Mouse (Mus musculus) lung, postnatal 14 days (tissue): ENCODE data around the gene Slc44a5.
"Not testable (repeated sequence)": the region's sequence is repeated elsewhere in the genome, so short reads cannot be mapped to it uniquely, and the experiment has no call there.

ENCODE experiments used
- DNase-seq: peaks from one replicate; pipeline ENCODE4 v3.0.0; 2021

The Slc44a5 gene

DNA sequence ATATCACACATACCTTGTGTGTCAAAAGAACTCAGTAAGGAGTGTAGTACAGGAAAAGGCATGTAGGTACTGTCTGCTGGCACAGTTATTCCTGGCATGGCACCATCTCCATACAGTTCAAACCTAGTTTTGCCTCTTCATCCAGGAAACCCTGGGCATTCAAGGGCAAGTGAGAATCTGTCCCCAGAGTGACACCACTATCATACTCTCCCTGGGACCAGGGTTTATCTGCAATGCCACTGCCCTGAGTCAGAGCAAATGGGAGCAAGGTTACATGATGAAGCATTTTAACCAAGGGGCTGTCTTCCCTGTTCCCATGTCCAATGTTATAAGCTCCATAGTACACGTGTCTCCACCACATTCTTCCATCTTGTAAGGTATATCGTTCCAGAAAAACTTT lies 278.2 kb downstream of the Slc44a5 start:
- no peak for DNase-seq

DNA sequence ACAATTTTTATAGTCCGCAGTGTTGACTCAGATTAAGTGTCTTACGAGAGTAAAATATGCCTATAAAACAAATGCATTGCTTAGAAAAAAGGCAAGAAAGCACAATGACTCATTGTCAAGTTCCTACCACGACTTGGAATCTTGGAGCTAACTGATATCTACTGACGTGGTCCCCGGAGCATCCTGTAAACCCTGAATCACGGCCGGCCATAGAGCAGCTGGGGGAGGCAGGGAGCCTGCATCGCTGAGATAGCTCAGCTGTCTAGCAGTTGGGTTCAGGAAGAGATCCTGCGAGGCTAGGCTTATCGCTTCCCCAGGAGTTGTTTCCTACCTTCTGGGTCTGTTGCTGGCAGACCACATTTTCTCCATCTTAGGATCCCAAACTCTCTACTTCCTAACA lies 279.0 kb downstream of the Slc44a5 start:
- DNase-seq = no peak

DNA sequence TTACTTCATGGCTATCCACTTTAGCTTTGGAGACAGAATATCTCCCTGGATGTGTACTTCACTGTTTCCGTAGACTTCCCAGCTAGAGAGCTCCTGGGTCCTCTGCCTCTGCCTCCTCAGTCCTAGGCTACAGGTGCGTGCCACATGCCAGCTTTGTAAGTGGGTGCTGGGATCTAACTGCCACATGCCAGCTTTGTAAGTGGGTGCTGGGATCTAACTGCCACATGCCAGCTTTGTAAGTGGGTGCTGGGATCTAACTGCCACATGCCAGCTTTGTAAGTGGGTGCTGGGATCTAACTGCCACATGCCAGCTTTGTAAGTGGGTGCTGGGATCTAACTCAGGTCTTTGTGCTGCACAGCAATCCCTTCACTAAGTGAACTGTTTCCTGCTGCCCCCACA lies 281.0 kb downstream of the Slc44a5 start:
- not testable (repeated sequence) for DNase-seq

DNA sequence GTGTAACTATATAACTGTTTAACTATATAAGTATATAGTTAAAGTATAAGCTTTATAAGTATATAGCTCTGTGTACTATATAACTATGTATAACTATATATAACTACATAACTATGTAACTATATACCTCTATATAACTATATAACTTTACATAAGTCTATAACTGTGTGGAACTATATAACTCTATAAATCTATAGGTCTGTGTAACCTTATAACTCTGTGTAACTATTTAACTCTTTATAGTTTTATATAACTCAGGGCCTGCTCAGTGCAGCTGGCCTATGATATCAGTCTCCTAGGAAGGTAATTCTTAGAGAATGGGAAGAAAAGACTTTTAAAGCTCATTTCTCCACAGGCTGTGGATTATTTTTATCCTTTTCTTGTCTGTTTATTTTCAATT lies 284.1 kb downstream of the Slc44a5 start:
- no peak for DNase-seq

DNA sequence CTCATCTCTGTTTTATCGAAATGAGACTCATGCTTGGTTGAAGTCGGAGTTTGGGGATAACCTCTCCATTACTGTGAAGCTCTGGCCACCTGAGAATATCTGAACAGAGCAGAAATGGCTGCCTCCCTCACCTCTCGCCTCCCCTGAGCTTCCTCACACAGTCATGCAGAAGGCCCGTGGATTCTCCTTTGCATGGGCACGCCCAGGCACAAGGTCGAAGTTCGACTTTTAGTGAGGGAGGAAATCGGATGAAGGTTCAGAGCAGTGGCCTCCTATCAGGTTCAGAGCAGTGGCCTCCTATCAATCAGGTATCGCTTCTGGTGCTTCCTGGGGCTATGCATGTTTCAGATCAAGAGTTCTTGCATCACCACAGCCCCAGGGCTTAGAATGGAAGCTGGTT lies 295.1 kb downstream of the Slc44a5 start:
- DNase-seq = no peak

DNA sequence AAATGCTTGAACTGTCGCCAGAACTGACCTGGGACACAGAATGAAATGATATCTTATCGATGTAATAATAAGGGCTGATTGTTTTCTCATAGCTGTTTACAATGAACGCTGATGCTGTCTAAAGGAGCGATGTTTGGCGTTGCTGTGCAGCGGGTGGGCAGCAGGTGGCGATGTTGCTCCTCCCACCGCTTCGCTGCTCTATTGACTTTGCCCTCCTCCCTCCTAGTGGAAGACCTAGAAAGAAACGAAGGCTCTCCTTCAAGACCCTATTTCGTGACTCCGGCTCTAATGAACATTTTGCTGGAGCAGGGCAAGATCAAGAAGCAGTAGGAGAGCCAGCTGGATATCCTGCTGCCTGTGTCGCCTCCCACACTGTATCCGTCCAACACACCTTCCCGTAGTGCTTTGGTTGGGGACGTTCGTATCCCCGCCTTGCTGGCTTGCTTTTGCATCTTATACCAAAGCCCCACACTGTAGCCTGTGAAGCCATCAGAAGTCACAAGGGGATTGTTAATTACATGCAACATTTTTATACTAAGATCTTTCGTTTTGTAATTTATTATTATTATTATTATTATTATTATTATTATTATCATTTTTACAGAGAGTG lies 296.6 kb downstream of the Slc44a5 start:
- DNase-seq = peak; percentile 80

DNA sequence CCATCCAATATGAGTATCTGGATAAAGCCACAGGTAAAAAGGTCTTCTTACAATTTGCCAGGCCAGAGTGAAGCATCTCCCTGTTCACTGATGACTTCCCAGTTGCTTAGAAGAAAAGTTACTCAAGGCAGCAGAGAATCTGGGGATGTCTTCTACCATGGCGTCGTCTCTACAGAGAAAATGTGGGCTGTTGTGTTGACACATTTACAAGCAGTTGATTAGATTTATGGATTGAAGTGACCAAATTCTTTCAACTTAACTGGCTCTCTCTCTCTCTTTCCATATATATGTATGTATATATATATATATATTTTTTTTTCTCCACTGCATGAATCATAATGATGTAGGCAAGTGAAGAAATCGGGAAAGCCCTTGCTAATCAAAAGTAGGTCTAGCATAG lies 301.4 kb downstream of the Slc44a5 start:
- no peak for DNase-seq

DNA sequence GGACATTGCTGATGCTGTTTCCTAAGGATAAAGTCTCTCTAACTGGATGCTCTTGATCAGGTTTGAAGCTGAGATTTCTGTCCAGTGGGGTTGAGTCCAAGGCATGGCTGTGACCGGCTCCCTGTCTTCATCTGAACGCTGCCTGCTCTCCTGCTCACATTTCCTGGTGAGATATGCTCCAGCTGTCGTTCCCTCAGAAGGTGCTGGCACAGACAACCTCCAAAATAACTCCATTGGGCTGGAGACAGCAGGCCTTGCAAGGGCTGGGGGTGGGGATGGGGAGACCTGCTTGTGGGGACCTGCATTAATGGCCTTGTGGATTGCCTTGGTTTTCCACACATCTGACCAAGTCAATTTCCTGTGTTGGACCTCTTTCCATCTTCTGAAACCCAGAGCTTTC lies 311.0 kb downstream of the Slc44a5 start:
- no peak for DNase-seq

DNA sequence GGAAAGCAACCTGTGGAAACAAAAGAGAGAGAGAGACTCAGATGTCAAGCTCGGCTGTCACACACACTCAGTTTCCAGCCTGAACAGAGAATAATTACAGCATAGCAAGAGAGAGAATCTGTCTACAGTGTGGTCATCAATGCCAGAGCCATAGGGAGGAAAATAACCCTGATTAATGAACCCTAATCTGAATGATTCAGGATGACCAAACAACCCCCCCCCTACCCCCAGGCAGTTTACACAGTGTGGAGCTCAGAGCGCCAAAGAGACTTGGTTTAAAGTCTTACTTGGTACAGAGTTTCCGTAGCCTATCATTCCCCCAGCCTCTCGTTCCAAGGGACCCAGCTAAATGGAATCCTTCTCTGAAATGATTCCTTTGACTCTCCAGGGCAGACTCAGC lies 312.1 kb downstream of the Slc44a5 start:
- no peak for DNase-seq

DNA sequence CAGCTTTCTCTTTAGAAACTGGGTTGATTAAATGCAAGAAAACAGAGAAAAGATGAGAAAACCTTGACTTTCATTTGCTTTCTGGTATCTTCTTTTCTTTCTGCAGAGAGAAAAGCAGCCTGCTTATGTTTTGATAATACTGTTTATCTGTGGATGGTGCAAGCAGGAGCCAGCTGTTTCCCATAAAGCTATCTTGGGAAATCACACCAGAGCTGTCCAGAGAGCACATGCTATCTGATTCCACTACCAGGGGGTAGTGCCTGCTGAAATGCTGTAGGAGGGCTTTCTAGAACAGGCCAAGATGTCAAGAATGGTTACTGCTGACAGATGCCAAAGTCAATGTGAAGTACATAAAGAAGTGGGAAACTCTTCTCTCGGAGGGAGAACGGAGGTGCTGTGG lies 314.0 kb downstream of the Slc44a5 start:
- no peak for DNase-seq

DNA sequence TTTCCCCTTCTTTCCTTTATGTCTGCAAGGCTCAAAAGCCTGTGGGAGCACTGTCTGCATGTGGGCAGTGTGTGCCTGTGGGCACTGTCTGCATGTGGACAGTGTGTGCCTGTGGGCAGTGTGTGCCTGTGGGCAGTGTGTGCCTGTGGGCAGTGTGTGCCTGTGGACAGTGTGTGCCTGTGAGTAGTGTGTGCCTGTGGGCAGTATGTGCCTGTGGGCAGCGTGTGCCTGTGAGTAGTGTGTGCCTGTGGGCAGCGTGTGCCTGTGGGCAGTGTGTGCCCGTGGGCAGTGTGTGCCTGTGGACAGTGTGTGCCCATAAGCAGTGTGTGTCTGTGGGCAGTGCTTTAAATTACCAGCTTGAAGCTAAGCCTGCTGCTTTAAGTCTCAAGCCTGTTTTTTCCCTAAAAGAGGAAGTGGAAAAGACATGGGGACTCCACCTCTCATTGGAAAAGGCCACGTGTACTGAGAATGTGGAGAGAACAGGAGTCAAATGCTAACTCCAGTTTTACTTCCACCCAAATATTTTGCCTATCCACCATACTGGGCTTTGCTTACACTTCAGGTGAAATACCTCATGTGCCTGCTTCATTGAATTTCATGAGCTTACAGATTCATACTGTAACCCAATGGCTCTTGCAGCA lies 315.3 kb downstream of the Slc44a5 start:
- DNase-seq = no peak

DNA sequence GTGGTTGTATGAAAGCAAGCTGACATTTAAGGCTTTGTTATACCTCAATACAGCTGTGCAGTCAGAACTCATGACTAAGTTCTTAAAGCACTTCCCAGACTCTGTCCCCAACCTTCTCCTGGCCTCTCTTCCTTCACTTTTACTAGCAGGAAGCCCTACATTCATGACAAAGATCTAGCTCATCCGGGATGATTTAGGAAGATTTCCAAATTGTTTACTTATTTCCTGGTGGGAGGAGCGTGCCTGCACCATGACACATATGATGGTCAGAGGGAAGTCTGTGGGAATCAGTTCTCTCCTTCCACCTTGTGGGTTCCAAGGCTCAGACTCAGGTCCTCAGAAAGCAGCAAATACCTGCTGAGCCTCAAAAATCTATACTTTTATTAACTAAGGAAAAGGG lies 317.1 kb downstream of the Slc44a5 start:
- DNase-seq = no peak

DNA sequence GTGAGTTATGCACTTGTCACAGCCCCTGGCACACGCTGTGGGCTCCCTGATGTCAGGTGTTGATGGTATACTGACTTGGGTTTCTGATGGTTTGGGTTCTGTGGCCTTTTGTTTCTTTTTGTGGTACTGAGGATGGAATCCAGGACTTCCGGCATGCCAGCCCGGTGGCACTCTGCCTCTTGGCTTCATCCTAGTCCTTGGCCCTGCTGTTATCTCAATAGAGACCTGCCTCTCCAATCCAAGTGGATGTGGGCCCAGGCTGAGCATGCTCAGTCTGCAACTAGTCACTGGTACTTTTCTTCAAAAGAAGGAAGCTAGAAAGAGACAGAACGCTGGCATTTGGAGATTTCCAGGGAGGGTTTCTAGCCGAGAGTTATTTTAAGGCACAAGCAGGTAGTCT lies 318.9 kb downstream of the Slc44a5 start:
- DNase-seq = no peak

DNA sequence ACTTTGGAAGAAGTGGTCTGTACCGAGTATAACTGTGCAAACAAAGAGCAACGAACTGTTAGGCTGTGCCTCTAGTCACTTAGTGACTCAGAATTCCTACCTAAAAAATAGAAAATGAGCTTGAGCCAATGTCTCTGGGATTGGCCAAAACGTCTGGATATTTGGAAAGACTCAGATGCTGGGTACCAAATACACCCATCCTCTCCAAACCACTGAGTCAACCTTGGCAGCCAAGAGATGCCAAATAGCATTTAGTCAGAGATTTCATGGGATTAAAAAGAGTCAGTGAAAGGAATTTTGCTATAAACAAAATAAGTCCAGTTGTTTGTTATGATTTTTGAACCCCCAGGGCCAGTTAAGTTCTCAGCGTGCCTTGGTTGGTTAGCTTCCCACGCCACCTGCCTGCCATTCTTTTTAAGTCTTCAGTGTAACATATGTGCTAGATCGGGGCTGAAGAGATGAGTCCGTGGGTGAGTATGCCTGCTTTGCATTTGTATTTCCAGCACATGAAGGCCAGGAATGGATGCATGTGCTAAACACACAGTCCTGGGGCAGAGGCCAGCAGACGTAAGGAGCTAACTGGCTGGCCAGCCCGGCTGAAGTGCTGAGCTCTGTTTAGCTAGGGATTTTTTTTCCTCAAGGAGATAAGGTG lies 320.7 kb downstream of the Slc44a5 start:
- DNase-seq = no peak

DNA sequence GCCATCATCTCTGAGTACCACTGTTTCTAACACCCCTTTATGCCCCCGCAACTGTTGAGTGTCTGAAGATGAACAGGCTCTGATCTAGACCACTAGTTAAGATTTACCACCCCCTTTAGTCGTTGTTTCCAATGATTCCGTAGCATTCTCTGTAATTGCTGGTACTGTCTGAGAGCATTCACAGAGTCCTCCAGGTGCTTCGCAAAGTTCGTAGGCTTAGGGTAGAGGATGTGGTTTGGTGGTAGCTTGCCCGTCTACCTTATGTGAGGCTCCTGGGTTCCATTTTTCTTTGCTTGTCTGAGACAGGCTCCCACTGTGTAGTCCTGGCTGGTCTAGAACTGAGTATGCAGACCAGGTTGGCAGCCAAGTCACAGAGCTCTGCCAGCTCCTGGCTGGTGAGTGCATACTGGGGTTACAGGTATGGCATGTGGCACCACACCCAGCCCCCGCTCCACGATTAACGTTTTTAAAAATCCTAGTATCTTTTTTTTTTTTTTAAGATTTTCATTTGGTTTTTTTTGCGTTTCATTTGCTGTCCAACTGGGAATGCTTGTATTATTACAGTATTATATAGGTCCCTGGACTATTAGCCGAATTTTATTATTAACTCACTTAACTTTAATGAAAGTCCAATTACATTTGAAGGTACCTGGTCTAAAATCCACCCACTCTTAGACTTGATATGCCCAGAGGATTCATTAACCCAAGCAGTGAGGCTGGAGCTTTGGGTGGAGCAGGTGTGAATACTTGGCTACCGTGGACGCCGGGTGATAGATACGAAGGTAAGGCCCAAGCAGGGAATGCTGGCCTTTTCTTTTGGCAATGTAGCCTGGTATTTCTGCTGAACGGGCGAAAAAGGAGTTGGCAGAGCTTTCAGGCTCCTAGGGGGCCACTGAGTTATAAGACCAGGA lies 321.9 kb downstream of the Slc44a5 start:
- no peak for DNase-seq

DNA sequence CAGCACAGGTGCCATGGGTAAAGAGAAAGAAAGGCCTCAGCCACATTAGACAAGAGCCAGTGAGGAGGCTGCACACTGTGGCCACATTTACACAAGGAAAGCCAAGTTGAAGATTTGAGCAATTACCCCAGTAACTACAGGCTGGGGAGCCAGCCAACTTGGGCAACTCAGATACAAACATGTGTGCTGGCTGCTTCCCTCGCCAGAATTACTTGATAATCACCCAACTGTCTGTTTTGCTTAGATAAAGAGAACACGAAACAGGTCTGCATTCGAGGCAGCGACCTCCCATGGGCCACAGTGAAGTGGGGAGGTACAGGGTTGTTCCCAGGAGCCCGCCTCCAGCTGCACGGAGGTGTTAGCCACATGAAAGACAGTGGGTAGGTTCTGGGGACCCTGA lies 324.3 kb downstream of the Slc44a5 start:
- peak; percentile 6 for DNase-seq

DNA sequence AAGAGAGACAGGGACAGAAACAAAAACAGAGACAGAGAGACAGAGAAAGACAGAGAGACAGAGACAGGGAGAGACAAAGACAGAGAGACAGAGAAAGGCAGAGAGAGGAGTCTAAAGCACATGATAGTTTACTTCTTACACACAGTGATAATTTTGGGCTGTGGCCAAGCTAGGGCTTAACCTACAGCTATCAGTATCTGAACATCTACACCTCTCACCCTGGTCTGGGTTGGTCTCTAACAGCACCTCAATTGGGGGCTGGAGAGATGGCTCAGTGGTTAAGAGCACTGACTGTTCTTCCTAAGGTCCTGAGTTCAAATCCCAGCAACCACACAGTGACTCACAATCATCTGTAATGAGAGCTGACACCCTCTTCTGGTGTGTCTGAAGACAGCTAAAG lies 325.3 kb downstream of the Slc44a5 start:
- DNase-seq = no peak

DNA sequence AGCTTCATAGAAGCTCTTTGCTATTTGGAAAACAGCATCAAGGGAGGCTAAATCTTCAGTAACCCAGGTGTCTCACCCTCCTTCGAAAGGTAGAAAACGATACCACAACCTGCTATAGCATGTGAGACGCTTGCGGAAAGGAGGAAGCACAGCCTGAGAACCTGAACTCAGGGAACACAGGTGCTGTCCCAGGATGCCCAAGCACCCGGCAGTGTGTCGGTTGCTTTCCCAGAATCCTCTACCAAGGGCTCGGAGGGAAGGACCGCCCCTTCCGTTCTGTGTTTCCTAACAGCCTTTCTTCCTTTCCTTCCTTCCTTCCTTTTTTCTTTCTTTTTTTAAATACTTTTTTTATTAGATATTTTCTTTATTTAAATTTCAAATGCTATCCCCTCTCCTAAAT lies 326.8 kb downstream of the Slc44a5 start:
- DNase-seq = no peak

DNA sequence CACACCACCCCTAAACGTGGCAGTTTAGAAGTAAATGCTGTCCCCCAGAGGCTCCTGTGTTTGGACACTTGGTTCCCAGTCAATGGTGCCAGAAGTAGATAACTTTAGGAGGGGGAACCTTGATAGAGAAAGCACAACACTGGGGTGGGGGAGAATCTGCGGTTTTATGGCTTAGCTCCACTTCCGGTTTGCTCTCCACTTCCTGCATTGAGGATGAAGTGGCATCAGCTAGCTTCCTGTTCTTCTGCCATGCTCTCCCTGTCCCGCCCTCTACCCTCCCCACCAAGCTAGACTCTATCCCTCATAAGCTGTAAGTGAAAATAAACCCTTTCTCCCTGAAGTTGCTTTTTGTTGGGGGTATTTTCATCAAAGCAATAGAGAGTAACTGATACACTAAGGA lies 327.9 kb downstream of the Slc44a5 start:
- DNase-seq = no peak

DNA sequence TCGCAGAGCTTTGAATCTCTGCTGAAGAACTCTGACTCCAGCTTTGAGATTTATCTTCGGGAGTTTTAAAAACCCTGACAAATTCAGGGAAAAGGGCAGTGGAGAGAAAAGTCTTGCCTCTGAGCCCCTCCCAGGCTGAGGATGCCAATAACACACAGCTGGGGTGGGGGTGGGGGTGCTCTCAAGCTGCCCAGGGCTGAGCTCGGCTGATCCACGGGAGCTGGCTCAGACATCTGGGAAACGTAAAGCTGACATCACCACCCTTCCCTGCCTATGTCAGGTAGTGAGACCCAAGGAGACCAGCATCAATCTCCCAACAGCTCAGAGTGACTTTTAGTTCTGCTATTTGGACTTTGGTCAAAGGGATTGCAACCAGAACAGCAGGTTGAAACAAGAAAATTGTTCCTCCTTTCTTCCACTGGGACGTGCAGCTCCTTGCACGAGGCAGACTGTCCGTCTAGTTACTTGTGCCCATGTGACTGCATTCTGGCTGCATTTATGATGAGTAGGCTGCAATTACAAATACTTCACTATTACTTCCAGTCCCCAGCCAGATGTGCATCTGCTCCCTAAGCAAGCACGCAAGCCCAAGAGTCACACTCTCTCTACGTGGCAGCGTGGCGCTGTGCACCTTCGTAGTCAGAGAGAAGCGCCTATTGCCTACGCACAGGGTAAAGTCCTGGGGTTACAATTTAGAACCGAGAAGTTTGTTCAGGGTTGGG lies 332.1 kb downstream of the Slc44a5 start:
- no peak for DNase-seq

DNA sequence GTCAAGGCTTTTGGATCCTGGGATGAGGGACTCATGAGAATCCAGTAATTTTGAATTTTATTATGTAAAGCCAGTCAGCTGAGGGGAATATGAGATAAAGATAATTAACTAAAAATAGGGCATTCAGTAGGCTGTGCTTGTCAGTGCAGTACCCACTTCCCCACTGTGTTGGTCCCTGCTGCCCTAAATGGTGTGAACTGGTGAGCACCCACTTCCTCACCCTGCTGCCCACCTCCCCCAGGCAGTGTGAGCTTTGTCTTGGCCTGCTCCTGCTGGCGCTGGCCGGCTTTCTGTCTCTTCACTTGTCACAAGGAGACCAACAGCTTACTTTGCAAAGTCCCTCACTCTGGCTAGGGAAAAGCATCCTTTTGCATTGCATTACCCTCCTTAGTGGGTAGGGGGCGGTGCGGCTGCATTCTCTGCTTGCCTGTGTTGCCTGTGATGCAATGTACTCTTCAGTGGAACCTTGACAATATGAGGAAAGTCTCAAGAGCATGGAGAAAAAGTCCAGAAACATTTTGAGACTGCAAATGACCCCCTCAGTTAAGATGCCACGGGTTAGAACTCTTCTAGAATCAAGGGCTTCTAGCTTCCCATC lies 344.5 kb downstream of the Slc44a5 start:
- DNase-seq = peak; percentile 19
